Mouse (Mus musculus) Patski (cell line): Measurements from ENCODE around the gene Tjp2. TPM values are rescaled to one million over a fixed set of nuclear protein-coding genes. Genes with fewer than 3 reads are reported as not detected.

ENCODE experiments used
- ATAC-seq: fragments of 100-300 bp; one replicate; pipeline ENCODE4 v1.8.0; 2021
- CTCF ChIA-PET: fragments of 350-600 bp; sonication (Branson Sonifier 250); formaldehyde crosslinking; loops from one replicate; lab custom pipeline; 2022; ENCODE audit warnings: inconsistent platforms; lab: Charles Lee
- POLR2A ChIA-PET: fragments of 350-600 bp; sonication (Branson Sonifier 250); formaldehyde crosslinking; loops from one replicate; lab custom pipeline; 2022; ENCODE audit warnings: antibody characterized with exemption, inconsistent platforms; lab: Charles Lee
- DNase-seq: peaks from one replicate; pipeline ENCODE4 v3.0.0-alpha.2; 2011; ENCODE audit warnings: low read depth, low spot score
- H3K27me3 ChIP-seq: fragments of 371-371 bp; one replicate; pipeline ENCODE4 v1.5.1; 2021
- CTCF ChIP-seq: fragments of 100-300 bp; IDR thresholded peaks from one replicate; pipeline ENCODE4 v1.5.1; 2021
- in situ Hi-C: fragments of 300-500 bp; cut with MboI; formaldehyde crosslinking; loops from 3 replicates; pipeline ENCODE4 v1.11.1; 2018; ENCODE audit warnings: low pct_unique_long_range_greater_than_20kb, mixed read lengths
- polyA plus RNA-seq: library from polyadenylated mRNA; unstranded; gene quantifications from one replicate; pipeline ENCODE4 v1.2.3, GENCODE M21; 2021

The Tjp2 gene
- polyA plus RNA-seq, result 43.3 TPM

GRCm38 (mm10) chr19:24224500-24225304 lies at the start of gene Tjp2:
TSS of gene Tjp2 (minus strand) at chr19:24225030.
- ChIA-PET CTCF (interaction anchor here (0.6 to 4.0 kb wide), 4 partner anchors 10 to 492 kb away, joined by 3 to 13 read pairs (median 4); no protein-coding TSS in a partner anchor), POLR2A (interaction anchor here (0.5 to 1.9 kb wide), 7 partner anchors 9 to 1132 kb away, joined by 3 to 5 read pairs (median 3); no protein-coding TSS in a partner anchor)
- in situ Hi-C loops, result loop anchor here (5.0 kb wide), 2 partner anchors 38 to 72 kb away; no protein-coding TSS in a partner anchor
- ATAC-seq, result peak; percentile 64
- no peaks in the 10 kb centered on the region for H3K27me3 ChIP-seq
- DNase-seq, result no peak
- peak; percentile 99 for TF ChIP-seq CTCF

GRCm38 (mm10) chr19:24274281-24274680 lies 49.5 kb upstream of the Tjp2 start:
- no peak for TF ChIP-seq CTCF
- CTCF ChIA-PET, result interaction anchor here (1.5 kb wide), 1 partner anchor 10 kb away, joined by 3 read pairs; no protein-coding TSS in a partner anchor
- no peaks in the 10 kb centered on the region for H3K27me3 ChIP-seq
- ATAC-seq (no peak), DNase-seq (no peak)
- in situ Hi-C loops, result loop anchor here (5.0 to 10.0 kb wide), 3 partner anchors 122 to 417 kb away; no protein-coding TSS in a partner anchor
- POLR2A ChIA-PET, result no interaction called here

GRCm38 (mm10) chr19:24271746-24272426 lies 47.1 kb upstream of the Tjp2 start:
- ATAC-seq (peak; percentile 93), DNase-seq (no peak)
- in situ Hi-C loops, result loop anchor here (5.0 to 10.0 kb wide), 3 partner anchors 120 to 415 kb away; no protein-coding TSS in a partner anchor
- POLR2A ChIA-PET, result interaction anchor here (0.6 to 0.7 kb wide), 3 partner anchors 8 to 1042 kb away, joined by 3 to 7 read pairs (median 7); no protein-coding TSS in a partner anchor
- H3K27me3 ChIP-seq, result no peaks in the 10 kb centered on the region
- CTCF ChIA-PET, result interaction anchor here (0.9 to 2.1 kb wide), 8 partner anchors 9 to 311 kb away, joined by 3 to 7 read pairs (median 4); partner anchors contain the start of gene Fxn
- peak; percentile 91 for TF ChIP-seq CTCF

- ChIA-PET POLR2A (no interaction called here), CTCF (interaction anchor here (0.9 to 2.1 kb wide), 6 partner anchors 9 to 408 kb away, joined by 3 to 7 read pairs (median 4); partner anchors contain the start of gene Fxn)
- TF ChIP-seq CTCF, result no peak
- peak; percentile 41 for ATAC-seq
- H3K27me3 ChIP-seq, result no peaks in the 10 kb centered on the region
- in situ Hi-C loops, result loop anchor here (5.0 to 10.0 kb wide), 3 partner anchors 119 to 414 kb away; no protein-coding TSS in a partner anchor
- no peak for DNase-seq
These were observed 46.5 kb upstream of the Tjp2 start for GRCm38 (mm10) chr19:24271326-24271725.

GRCm38 (mm10) chr19:24268531-24268930 lies 43.7 kb upstream of the Tjp2 start:
- CTCF ChIA-PET, result no interaction called here
- TF ChIP-seq CTCF, result no peak
- in situ Hi-C loops, result no loop called here
- no peaks in the 10 kb centered on the region for H3K27me3 ChIP-seq
- POLR2A ChIA-PET, result interaction anchor here (0.6 kb wide), 1 partner anchor 16 kb away, joined by 3 read pairs; no protein-coding TSS in a partner anchor
- no peak for DNase-seq
- no peak for ATAC-seq

- peak; percentile 54 for TF ChIP-seq CTCF
- in situ Hi-C loops, result no loop called here
- no peaks in the 10 kb centered on the region for H3K27me3 ChIP-seq
- no peak for DNase-seq
- POLR2A ChIA-PET, result no interaction called here
- ATAC-seq, result peak; percentile 52
- CTCF ChIA-PET, result interaction anchor here (0.6 to 3.6 kb wide), 15 partner anchors 10 to 403 kb away, joined by 3 to 14 read pairs (median 3); partner anchors contain the start of gene Fxn
These were observed 41.4 kb upstream of the Tjp2 start for GRCm38 (mm10) chr19:24266046-24266830.

- peak; percentile 91 for TF ChIP-seq CTCF
- no peaks in the 10 kb centered on the region for H3K27me3 ChIP-seq
- in situ Hi-C loops, result loop anchor here (5.0 kb wide), 1 partner anchor 38 kb away; the partner anchor contains the start of gene Tjp2
- ATAC-seq, result peak; percentile 85
- POLR2A ChIA-PET, result no interaction called here
- no peak for DNase-seq
- CTCF ChIA-PET, result interaction anchor here (1.0 to 3.6 kb wide), 4 partner anchors 16 to 110 kb away, joined by 3 to 14 read pairs (median 4); partner anchors contain the start of gene Fxn
These were observed 40.2 kb upstream of the Tjp2 start for GRCm38 (mm10) chr19:24264991-24265390.

- ChIA-PET POLR2A (no interaction called here), CTCF (interaction anchor here (0.9 to 1.9 kb wide), 3 partner anchors 8 to 96 kb away, joined by 3 to 4 read pairs (median 3); no protein-coding TSS in a partner anchor)
- H3K27me3 ChIP-seq, result no peaks in the 10 kb centered on the region
- in situ Hi-C loops, result loop anchor here (5.0 kb wide), 1 partner anchor 35 kb away; the partner anchor contains the start of gene Tjp2
- DNase-seq (no peak), ATAC-seq (no peak)
- no peak for TF ChIP-seq CTCF
These were observed 37.9 kb upstream of the Tjp2 start for GRCm38 (mm10) chr19:24262736-24263135.
